Mouse (Mus musculus) adrenal gland, postnatal 36 days (tissue): ENCODE measurements around the gene Kcnh1. TPM values are rescaled to one million over a fixed set of nuclear protein-coding genes. Genes with fewer than 3 reads are reported as not detected.

Experiments used
- DNase-seq, 2 experiments: peaks; one replicate each; pipeline ENCODE4 v3.0.0; 2021; ENCODE audit warnings: mixed read lengths in 1 of 2
- total RNA-seq, 2 experiments: library from RNA; stranded (reverse); gene quantifications; 2 replicates each; pipeline ENCODE4 v1.2.3; 2021

Kcnh1 gene
- total RNA-seq, 2 experiments from 2014 or later, result 0.16 to 0.36 TPM

GRCm38 (mm10) chr1:192324223-192324622 lies 133.6 kb downstream of the Kcnh1 start:
- no peak for DNase-seq

- DNase-seq, result no peak
Observed at GRCm38 (mm10) chr1:192327052-192327451, 136.5 kb downstream of the Kcnh1 start.

- no peak for DNase-seq
Observed at GRCm38 (mm10) chr1:192331207-192331606, 140.6 kb downstream of the Kcnh1 start.

GRCm38 (mm10) chr1:192336029-192336428 lies 145.5 kb downstream of the Kcnh1 start:
- DNase-seq, result no peak

GRCm38 (mm10) chr1:192339361-192340077 lies 148.9 kb downstream of the Kcnh1 start:
- DNase-seq, result no peak

GRCm38 (mm10) chr1:192341774-192342173 lies 151.2 kb downstream of the Kcnh1 start:
- DNase-seq, result no peak

GRCm38 (mm10) chr1:192343996-192344395 lies 153.4 kb downstream of the Kcnh1 start:
- no peak for DNase-seq

GRCm38 (mm10) chr1:192347327-192347726 lies 156.8 kb downstream of the Kcnh1 start:
- DNase-seq, result no peak

- no peak for DNase-seq
Observed at GRCm38 (mm10) chr1:192356231-192356630, 165.7 kb downstream of the Kcnh1 start.

GRCm38 (mm10) chr1:192359212-192359611 lies 168.6 kb downstream of the Kcnh1 start:
- DNase-seq, result no peak

GRCm38 (mm10) chr1:192368336-192368735 lies 177.8 kb downstream of the Kcnh1 start:
- no peak for DNase-seq

- peak in 1 of 2 experiments; percentile 6 for DNase-seq
Observed at GRCm38 (mm10) chr1:192371943-192372614, 181.5 kb downstream of the Kcnh1 start.

GRCm38 (mm10) chr1:192378546-192379075 lies 188.0 kb downstream of the Kcnh1 start:
- no peak for DNase-seq

- DNase-seq, result no peak
Observed at GRCm38 (mm10) chr1:192380596-192381041, 190.0 kb downstream of the Kcnh1 start.

GRCm38 (mm10) chr1:192387624-192388023 lies 197.1 kb downstream of the Kcnh1 start:
- DNase-seq, result no peak

GRCm38 (mm10) chr1:192391041-192391440 lies 200.5 kb downstream of the Kcnh1 start:
- no peak for DNase-seq

- no peak for DNase-seq
Observed at GRCm38 (mm10) chr1:192392232-192392631, 201.7 kb downstream of the Kcnh1 start.

- no peak for DNase-seq
Observed at GRCm38 (mm10) chr1:192399667-192400490, 209.3 kb downstream of the Kcnh1 start.

- peak; percentile 4 to 44 for DNase-seq
Observed at GRCm38 (mm10) chr1:192400991-192401390, 210.4 kb downstream of the Kcnh1 start.

GRCm38 (mm10) chr1:192402911-192403704 lies 212.5 kb downstream of the Kcnh1 start:
- peak; percentile 38 to 48 for DNase-seq

- DNase-seq, result no peak
Observed at GRCm38 (mm10) chr1:192405136-192405535, 214.6 kb downstream of the Kcnh1 start.

- no peak for DNase-seq
Observed at GRCm38 (mm10) chr1:192406589-192406988, 216.0 kb downstream of the Kcnh1 start.
